Mouse (Mus musculus) neural tube, embryonic 14.5 days (tissue): ENCODE measurements around the gene Trpv3. TPM values are rescaled to one million over a fixed set of nuclear protein-coding genes. Genes with fewer than 3 reads are reported as not detected.

Experiments
- ATAC-seq: fragments of 200-750 bp; cut with Nextera tagmentation; 2 replicates; pipeline ENCODE4 v1.8.0; 2017; ENCODE audit warnings: low read depth, mild to moderate bottlenecking, moderate TSS enrichment, moderate library complexity
- H3K27ac ChIP-seq: fragments of 300-500 bp; sonication (generic); 2 replicates; pipeline ENCODE4 v1.5.1; 2014; ENCODE audit warnings: low read depth, mild to moderate bottlenecking, control low read depth, low read length, moderate library complexity, mixed read lengths
- H3K27me3 ChIP-seq: fragments of 300-500 bp; sonication (generic); 2 replicates; pipeline ENCODE4 v1.6.1; 2014; ENCODE audit warnings: low read length; ENCODE audit not compliant: control insufficient read depth, insufficient read depth
- H3K36me3 ChIP-seq: fragments of 300-500 bp; sonication (generic); 2 replicates; pipeline ENCODE4 v1.6.1; 2014; ENCODE audit warnings: low read length, mixed read lengths; ENCODE audit not compliant: control insufficient read depth, insufficient read depth
- H3K4me1 ChIP-seq: fragments of 300-500 bp; sonication (generic); 2 replicates; pipeline ENCODE4 v1.6.1; 2014; ENCODE audit warnings: low read length; ENCODE audit not compliant: control insufficient read depth, insufficient read depth
- H3K4me2 ChIP-seq: fragments of 300-500 bp; sonication (generic); 2 replicates; pipeline ENCODE4 v1.6.1; 2014; ENCODE audit warnings: mild to moderate bottlenecking, low read depth, low read length, control low read depth
- H3K4me3 ChIP-seq: fragments of 300-500 bp; sonication (generic); 2 replicates; pipeline ENCODE4 v1.5.1; 2014; ENCODE audit warnings: low read depth, low read length, control low read depth, mixed read lengths
- H3K9ac ChIP-seq: fragments of 300-500 bp; sonication (generic); replicated peaks from 2 replicates; pipeline ENCODE4 v1.6.1; 2014; ENCODE audit warnings: low read depth, mild to moderate bottlenecking, control low read depth, low read length, mixed read lengths
- H3K9me3 ChIP-seq: fragments of 300-500 bp; sonication (generic); 2 replicates; pipeline ENCODE4 v1.6.1; 2016; ENCODE audit warnings: low read length; ENCODE audit not compliant: control insufficient read depth
- WGBS: fragments of 180-500 bp; shearing (Covaris S2); extraction: QIAGEN DNeasy Blood & Tissue Kit; methylation state at CpG from one replicate; pipeline ENCODE4 v1.1.7; 2014; 5-methylcytosine and 5-hydroxymethylcytosine counted together
- polyA plus RNA-seq: library from polyadenylated mRNA; unstranded; fragments of >200 nt; fragmentation: Nextera tagmentation; extraction: Ambion mirVana; gene quantifications from 2 replicates; pipeline ENCODE4 v1.2.1, GENCODE M21; 2014

Gene Trpv3
- 0.32 and 0.36 TPM in 2 replicates for polyA plus RNA-seq

DNA sequence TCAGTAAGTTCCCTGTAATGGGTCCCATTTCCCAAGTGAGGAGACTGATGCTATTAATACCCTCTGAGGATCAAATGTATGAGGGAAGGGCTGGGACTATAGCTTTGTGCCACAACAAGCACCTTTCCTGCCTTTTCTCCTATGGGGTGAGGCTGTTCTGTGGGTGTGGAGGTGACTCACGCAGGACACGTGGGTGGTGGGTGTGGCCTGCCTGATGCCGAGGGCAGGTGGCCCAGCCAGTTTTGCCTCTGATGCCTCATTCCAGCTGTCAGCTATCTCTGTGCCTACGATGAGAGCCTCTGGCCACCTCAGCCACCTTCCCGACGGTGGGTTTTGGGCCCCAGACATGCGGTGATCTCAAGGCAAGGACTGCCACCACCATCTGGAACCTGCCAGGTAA, at the start of gene Trpv3:
Trpv3 (plus strand) TSS at position 122 of the 400 bp plus-strand sequence.
- Histone ChIP-seq H3K27me3 (no peaks in the 10 kb centered on the region), H3K36me3 (no peaks in the 10 kb centered on the region), H3K27ac (no peak within 1 kb of the TSS), H3K4me3 (no peak within 1 kb of the TSS), H3K9me3 (no peaks in the 10 kb centered on the region), H3K4me1 (no peaks in the 10 kb centered on the region), H3K4me2 (no peak within 1 kb of the TSS), H3K9ac (no peak within 1 kb of the TSS)
- ATAC-seq, result no peak
- 90% methylated on average over 7 of the region's 7 CpGs for WGBS

GRCm38 (mm10) chr11:73219671-73220070, 47.5 kb upstream of the Trpv3 start:
- Histone ChIP-seq H3K4me1 (no peaks in the 10 kb centered on the region), H3K27me3 (no peaks in the 10 kb centered on the region), H3K4me3 (no peak overlapping the region), H3K27ac (no peak overlapping the region), H3K36me3 (no peaks in the 10 kb centered on the region), H3K4me2 (no peak overlapping the region), H3K9ac (no peak overlapping the region), H3K9me3 (no peaks in the 10 kb centered on the region)
- ATAC-seq, result no peak
- WGBS, result 72% methylated on average over 2 of the region's 2 CpGs

GRCm38 (mm10) chr11:73220651-73221050, 46.5 kb upstream of the Trpv3 start:
- WGBS, result 93% methylated on average over 1 of the region's 1 CpGs
- Histone ChIP-seq H3K36me3 (no peaks in the 10 kb centered on the region), H3K9me3 (no peaks in the 10 kb centered on the region), H3K9ac (no peak overlapping the region), H3K4me1 (no peaks in the 10 kb centered on the region), H3K4me3 (no peak overlapping the region), H3K27ac (no peak overlapping the region), H3K27me3 (no peaks in the 10 kb centered on the region), H3K4me2 (no peak overlapping the region)
- ATAC-seq, result no peak

GRCm38 (mm10) chr11:73222846-73223245, 44.3 kb upstream of the Trpv3 start:
- no peaks in the 10 kb centered on the region for H3K4me1 ChIP-seq
- ATAC-seq, result no peak
- no peak overlapping the region for H3K4me2 ChIP-seq
- H3K9ac ChIP-seq, result no peak overlapping the region
- WGBS, result 47% methylated on average over 5 of the region's 5 CpGs
- no peaks in the 10 kb centered on the region for H3K9me3 ChIP-seq
- no peaks in the 10 kb centered on the region for H3K36me3 ChIP-seq
- H3K27ac ChIP-seq, result no peak overlapping the region
- H3K4me3 ChIP-seq, result no peak overlapping the region
- H3K27me3 ChIP-seq, result no peaks in the 10 kb centered on the region

- H3K4me1 ChIP-seq, result no peaks in the 10 kb centered on the region
Observed at GRCm38 (mm10) chr11:73223966-73224365, 43.2 kb upstream of the Trpv3 start.

DNA sequence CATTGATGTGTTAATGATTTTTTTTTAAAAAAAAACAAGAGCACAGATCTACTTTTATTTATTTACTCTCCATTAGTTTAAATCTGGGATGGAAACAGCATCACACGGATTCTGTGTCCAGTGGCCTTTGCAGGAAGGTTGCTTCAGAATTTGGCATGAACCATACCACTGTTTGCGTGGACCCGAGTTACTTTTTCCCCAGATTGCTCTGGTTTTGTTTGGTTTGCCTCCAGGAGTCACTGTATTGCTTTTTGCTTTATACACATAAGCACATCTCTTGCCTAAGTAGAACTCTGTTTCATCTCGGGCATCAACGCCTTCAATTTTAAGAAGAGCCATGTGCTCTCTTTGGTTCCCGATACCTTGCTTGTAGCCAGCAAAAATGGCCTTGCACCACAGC, 41.3 kb upstream of the Trpv3 start:
- no peaks in the 10 kb centered on the region for H3K27me3 ChIP-seq
- H3K4me1 ChIP-seq, result no peaks in the 10 kb centered on the region
- no peak for ATAC-seq
- H3K36me3 ChIP-seq, result no peaks in the 10 kb centered on the region
- no peak overlapping the region for H3K27ac ChIP-seq
- no peak overlapping the region for H3K9ac ChIP-seq
- WGBS, result 90% methylated on average over 6 of the region's 6 CpGs
- H3K4me2 ChIP-seq, result no peak overlapping the region
- H3K9me3 ChIP-seq, result no peaks in the 10 kb centered on the region
- H3K4me3 ChIP-seq, result no peak overlapping the region

More at GRCm38 (mm10) chr11:73223966-73224365, 43.2 kb upstream of the Trpv3 start:
- no peak for ATAC-seq
- H3K36me3 ChIP-seq, result no peaks in the 10 kb centered on the region
- WGBS, result 76% methylated on average over 2 of the region's 2 CpGs
- H3K4me2 ChIP-seq, result no peak overlapping the region
- H3K27me3 ChIP-seq, result no peaks in the 10 kb centered on the region
- no peak overlapping the region for H3K27ac ChIP-seq
- no peak overlapping the region for H3K9ac ChIP-seq
- no peak overlapping the region for H3K4me3 ChIP-seq
- H3K9me3 ChIP-seq, result no peaks in the 10 kb centered on the region

- H3K27me3 ChIP-seq, result no peaks in the 10 kb centered on the region
- WGBS, result 70% methylated on average over 5 of the region's 5 CpGs
- no peak for ATAC-seq
Observed at GRCm38 (mm10) chr11:73228881-73229280, 38.3 kb upstream of the Trpv3 start.

DNA sequence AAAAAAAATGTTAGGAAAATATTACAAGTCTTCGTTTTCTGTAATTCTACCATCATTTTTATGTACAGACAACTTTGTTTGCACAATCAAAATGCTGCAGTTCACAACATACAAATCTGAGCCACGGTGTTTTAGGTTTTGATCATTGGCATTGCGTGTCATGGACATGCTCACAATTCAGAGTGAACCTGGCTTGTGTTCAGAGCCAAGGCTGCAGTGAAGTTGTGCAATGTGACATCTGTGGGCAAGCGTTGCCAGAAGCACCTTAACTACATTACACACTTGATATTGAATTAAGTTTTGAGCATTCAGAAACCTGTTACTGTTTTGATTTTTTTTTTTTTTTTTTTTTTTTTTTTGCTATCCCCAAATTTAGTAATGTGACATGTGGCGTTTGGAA, 37.1 kb upstream of the Trpv3 start:
- no peak for ATAC-seq
- H3K4me2 ChIP-seq, result no peak overlapping the region
- H3K27ac ChIP-seq, result no peak overlapping the region
- H3K9ac ChIP-seq, result no peak overlapping the region
- WGBS, result 89% methylated on average over 5 of the region's 5 CpGs
- H3K9me3 ChIP-seq, result no peaks in the 10 kb centered on the region
- no peaks in the 10 kb centered on the region for H3K4me1 ChIP-seq
- no peaks in the 10 kb centered on the region for H3K27me3 ChIP-seq
- H3K36me3 ChIP-seq, result no peaks in the 10 kb centered on the region
- no peak overlapping the region for H3K4me3 ChIP-seq

More at GRCm38 (mm10) chr11:73228881-73229280, 38.3 kb upstream of the Trpv3 start:
- H3K27ac ChIP-seq, result no peak overlapping the region
- H3K4me3 ChIP-seq, result no peak overlapping the region
- H3K4me2 ChIP-seq, result no peak overlapping the region
- H3K9me3 ChIP-seq, result no peaks in the 10 kb centered on the region
- H3K4me1 ChIP-seq, result no peaks in the 10 kb centered on the region
- no peaks in the 10 kb centered on the region for H3K36me3 ChIP-seq
- no peak overlapping the region for H3K9ac ChIP-seq

DNA sequence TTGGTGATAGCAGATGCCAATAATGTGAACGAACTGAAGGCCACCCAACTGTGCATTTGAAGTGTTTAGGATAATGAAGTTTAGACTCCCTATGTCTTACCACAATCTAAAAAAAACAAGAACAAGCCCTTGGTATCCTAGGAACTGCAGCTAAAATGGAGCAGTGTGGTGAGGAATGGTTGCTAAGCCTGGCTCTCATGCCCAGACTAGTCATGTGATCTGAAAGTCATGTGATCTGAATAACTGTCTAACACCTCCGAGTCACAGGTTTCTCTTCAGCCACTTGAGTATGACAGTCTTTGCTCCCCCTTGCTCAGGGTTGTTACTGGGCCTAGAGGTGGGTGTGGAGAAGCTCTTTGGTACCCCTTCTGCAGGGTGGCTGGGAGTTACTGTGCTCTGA, 34.7 kb upstream of the Trpv3 start:
- no peak overlapping the region for H3K4me2 ChIP-seq
- no peaks in the 10 kb centered on the region for H3K9me3 ChIP-seq
- H3K9ac ChIP-seq, result no peak overlapping the region
- H3K27me3 ChIP-seq, result no peaks in the 10 kb centered on the region
- WGBS, result 69% methylated on average over 2 of the region's 2 CpGs
- no peak for ATAC-seq
- no peak overlapping the region for H3K4me3 ChIP-seq
- H3K36me3 ChIP-seq, result no peaks in the 10 kb centered on the region
- H3K27ac ChIP-seq, result no peak overlapping the region
- no peaks in the 10 kb centered on the region for H3K4me1 ChIP-seq
